Mouse (Mus musculus) stomach, embryonic 14.5 days (tissue): ENCODE results near the gene Gm20503. TPM values are rescaled to one million over a fixed set of nuclear protein-coding genes. Genes with fewer than 3 reads are reported as not detected.
A peak's percentile ranks its signal among the peaks of the same experiment; 100 is the strongest.

Source experiments
- ATAC-seq: fragments of 200-750 bp; cut with Nextera tagmentation; 2 replicates; pipeline ENCODE4 v1.8.0; 2017; ENCODE audit warnings: low read depth, moderate TSS enrichment; ENCODE audit not compliant: insufficient number of reproducible peaks, insufficient read depth, low FRiP score
- H3K27ac ChIP-seq: fragments of 300-500 bp; sonication (generic); 2 replicates; pipeline ENCODE4 v1.5.1; 2014; ENCODE audit warnings: mild to moderate bottlenecking, low read length, moderate library complexity, mixed read lengths
- H3K27me3 ChIP-seq: fragments of 300-500 bp; sonication (generic); 2 replicates; pipeline ENCODE4 v1.6.1; 2014; ENCODE audit warnings: low read length, control low read depth, mixed read lengths; ENCODE audit not compliant: control insufficient read depth, insufficient read depth
- H3K36me3 ChIP-seq: fragments of 300-500 bp; sonication (generic); 2 replicates; pipeline ENCODE4 v1.6.1; 2014; ENCODE audit warnings: mild to moderate bottlenecking, control low read depth, low read length, moderate library complexity, mixed read lengths; ENCODE audit not compliant: control insufficient read depth, insufficient read depth
- H3K4me1 ChIP-seq: fragments of 300-500 bp; sonication (generic); 2 replicates; pipeline ENCODE4 v1.6.1; 2014; ENCODE audit warnings: low read length, control low read depth, mixed read lengths; ENCODE audit not compliant: control insufficient read depth, insufficient read depth
- H3K4me2 ChIP-seq: fragments of 300-500 bp; sonication (generic); replicated peaks from 2 replicates; pipeline ENCODE4 v1.6.1; 2014; ENCODE audit warnings: low read depth, low read length, control low read depth
- H3K4me3 ChIP-seq: fragments of 300-500 bp; sonication (generic); 2 replicates; pipeline ENCODE4 v1.5.1; 2014; ENCODE audit warnings: low read depth, low read length, control low read depth
- H3K9ac ChIP-seq: fragments of 300-500 bp; sonication (generic); replicated peaks from 2 replicates; pipeline ENCODE4 v1.6.1; 2014; ENCODE audit warnings: low read depth, mild to moderate bottlenecking, control low read depth, low read length, moderate library complexity, mixed read lengths
- H3K9me3 ChIP-seq: fragments of 300-500 bp; sonication (generic); 2 replicates; pipeline ENCODE4 v1.6.1; 2016; ENCODE audit warnings: low read depth, low read length, control low read depth; ENCODE audit not compliant: control insufficient read depth
- WGBS: fragments of 180-500 bp; shearing (Covaris S2); extraction: QIAGEN DNeasy Blood & Tissue Kit; methylation state at CpG from one replicate; pipeline ENCODE4 v1.1.7; 2014; 5-methylcytosine and 5-hydroxymethylcytosine counted together
- polyA plus RNA-seq: library from polyadenylated mRNA; unstranded; fragments of >200 nt; fragmentation: Nextera tagmentation; extraction: Ambion mirVana; gene quantifications from 2 replicates; pipeline ENCODE4 v1.2.1, GENCODE M21; 2014

Gene Gm20503
- polyA plus RNA-seq, 1 experiment from 2014 or later: 10.2 TPM

- ATAC-seq: no peak
- Histone ChIP-seq H3K4me1 (no peaks in the 10 kb centered on the region), H3K27me3 (no peaks in the 10 kb centered on the region), H3K9ac (no peak overlapping the region), H3K36me3 (no peaks in the 10 kb centered on the region), H3K4me3 (no peak overlapping the region), H3K27ac (no peak overlapping the region), H3K4me2 (no peak overlapping the region), H3K9me3 (no peaks in the 10 kb centered on the region)
- WGBS: 81% methylated on average over 1 of the region's 1 CpGs
Measured at GRCm38 (mm10) chr4:58998688-58999087, 4.3 kb upstream of the Gm20503 start.

- 6% methylated on average over 2 of the region's 2 CpGs for WGBS
- ATAC-seq: no peak
Measured at GRCm38 (mm10) chr4:58999686-59000085, 3.3 kb upstream of the Gm20503 start.

GRCm38 (mm10) chr4:59000614-59001013 lies 2.4 kb upstream of the Gm20503 start:
- no peak for ATAC-seq

More at GRCm38 (mm10) chr4:58999686-59000085, 3.3 kb upstream of the Gm20503 start:
- no peaks in the 10 kb centered on the region for H3K36me3 ChIP-seq
- no peak overlapping the region for H3K4me3 ChIP-seq
- no peaks in the 10 kb centered on the region for H3K9me3 ChIP-seq
- H3K27ac ChIP-seq: no peak overlapping the region
- H3K4me2 ChIP-seq: no peak overlapping the region
- no peak overlapping the region for H3K9ac ChIP-seq
- H3K27me3 ChIP-seq: no peaks in the 10 kb centered on the region
- H3K4me1 ChIP-seq: peaks cover 7% of the 10 kb centered on the region

GRCm38 (mm10) chr4:59003806-59004200 lies 793 bp downstream of the Gm20503 start:
- Histone ChIP-seq H3K4me2 (peak overlapping the region; percentile 82), H3K4me1 (peaks cover 15% of the 10 kb centered on the region), H3K9ac (peak overlapping the region; percentile 91), H3K4me3 (peak overlapping the region; percentile 96), H3K9me3 (no peaks in the 10 kb centered on the region), H3K36me3 (no peaks in the 10 kb centered on the region), H3K27ac (no peak overlapping the region; the same call in 1 of the 2 replicates), H3K27me3 (no peaks in the 10 kb centered on the region)
- ATAC-seq: no peak
- 17% methylated on average over 7 of the region's 7 CpGs for WGBS

More at GRCm38 (mm10) chr4:59000614-59001013, 2.4 kb upstream of the Gm20503 start:
- H3K27ac ChIP-seq: no peak overlapping the region
- no peak overlapping the region for H3K4me3 ChIP-seq
- no peak overlapping the region for H3K4me2 ChIP-seq
- H3K27me3 ChIP-seq: no peaks in the 10 kb centered on the region
- 0% methylated on average over 2 of the region's 2 CpGs for WGBS
- no peaks in the 10 kb centered on the region for H3K36me3 ChIP-seq
- no peak overlapping the region for H3K9ac ChIP-seq
- H3K4me1 ChIP-seq: peaks cover 15% of the 10 kb centered on the region
- H3K9me3 ChIP-seq: no peaks in the 10 kb centered on the region

- ATAC-seq: no peak
- Histone ChIP-seq H3K4me2 (no peak overlapping the region), H3K4me3 (no peak overlapping the region), H3K4me1 (peaks cover 15% of the 10 kb centered on the region), H3K9ac (no peak overlapping the region), H3K9me3 (no peaks in the 10 kb centered on the region), H3K27ac (no peak overlapping the region), H3K36me3 (no peaks in the 10 kb centered on the region), H3K27me3 (no peaks in the 10 kb centered on the region)
- 68% methylated on average over 8 of the region's 8 CpGs for WGBS
Measured at GRCm38 (mm10) chr4:59006211-59006610, 3.2 kb downstream of the Gm20503 start.

- no peak overlapping the region for H3K9ac ChIP-seq
- H3K9me3 ChIP-seq: no peaks in the 10 kb centered on the region
- H3K27ac ChIP-seq: no peak overlapping the region
- H3K27me3 ChIP-seq: no peaks in the 10 kb centered on the region
- WGBS: 83% methylated on average over 6 of the region's 6 CpGs
- no peak overlapping the region for H3K4me2 ChIP-seq
- no peak overlapping the region for H3K4me3 ChIP-seq
- no peaks in the 10 kb centered on the region for H3K36me3 ChIP-seq
- peaks cover 15% of the 10 kb centered on the region for H3K4me1 ChIP-seq
- no peak for ATAC-seq
Measured at GRCm38 (mm10) chr4:59007016-59007415, 4.0 kb downstream of the Gm20503 start.

- H3K27me3 ChIP-seq: no peaks in the 10 kb centered on the region
- WGBS: 66% methylated on average over 5 of the region's 5 CpGs
- no peak overlapping the region for H3K4me2 ChIP-seq
- H3K9ac ChIP-seq: no peak overlapping the region
- no peaks in the 10 kb centered on the region for H3K36me3 ChIP-seq
- no peak overlapping the region for H3K4me3 ChIP-seq
- H3K27ac ChIP-seq: no peak overlapping the region
- no peaks in the 10 kb centered on the region for H3K9me3 ChIP-seq
- no peak for ATAC-seq
- peaks cover 15% of the 10 kb centered on the region for H3K4me1 ChIP-seq
Measured at GRCm38 (mm10) chr4:59007974-59008373, 5.0 kb downstream of the Gm20503 start.

GRCm38 (mm10) chr4:59009186-59009585 lies 6.2 kb downstream of the Gm20503 start:
- Histone ChIP-seq H3K36me3 (no peaks in the 10 kb centered on the region), H3K9me3 (no peaks in the 10 kb centered on the region), H3K4me1 (peaks cover 12% of the 10 kb centered on the region), H3K4me3 (no peak overlapping the region), H3K4me2 (no peak overlapping the region), H3K27me3 (no peaks in the 10 kb centered on the region), H3K27ac (no peak overlapping the region), H3K9ac (no peak overlapping the region)
- ATAC-seq: no peak
- 91% methylated on average over 7 of the region's 7 CpGs for WGBS

- H3K27ac ChIP-seq: no peak overlapping the region
- no peaks in the 10 kb centered on the region for H3K9me3 ChIP-seq
- 76% methylated on average over 4 of the region's 4 CpGs for WGBS
- no peak overlapping the region for H3K4me2 ChIP-seq
- no peak overlapping the region for H3K4me3 ChIP-seq
- H3K4me1 ChIP-seq: peaks cover 7% of the 10 kb centered on the region; the same call in 1 of the 2 replicates
- no peaks in the 10 kb centered on the region for H3K36me3 ChIP-seq
- no peak overlapping the region for H3K9ac ChIP-seq
- no peaks in the 10 kb centered on the region for H3K27me3 ChIP-seq
- ATAC-seq: no peak
Measured at GRCm38 (mm10) chr4:59009696-59010095, 6.7 kb downstream of the Gm20503 start.
